Mouse (Mus musculus): Measurements from ENCODE around the gene Gm12794. TPM values are rescaled to one million over a fixed set of nuclear protein-coding genes. Genes with fewer than 3 reads are reported as not detected.
"Not testable (repeated sequence)": the region's sequence is repeated elsewhere in the genome, so short reads cannot be mapped to it uniquely, and the experiment has no call there.

The Gm12794 gene
- polyA plus RNA-seq (2011; ENCODE audit: insufficient read length, low read depth, missing spikeins) = not detected in 2 replicates

- H3K27ac ChIP-seq (ENCODE audit: insufficient read depth, low read length); H3K4me3 ChIP-seq (ENCODE audit: insufficient read depth, low read length); H3K4me1 ChIP-seq (ENCODE audit: control insufficient read depth, insufficient read depth, low read length): not testable (repeated sequence)
These were observed at the start of gene Gm12794 for GRCm38 (mm10) chr4:101940107-101940506. Gm12794 (plus strand) TSS chr4:101940407.

DNA sequence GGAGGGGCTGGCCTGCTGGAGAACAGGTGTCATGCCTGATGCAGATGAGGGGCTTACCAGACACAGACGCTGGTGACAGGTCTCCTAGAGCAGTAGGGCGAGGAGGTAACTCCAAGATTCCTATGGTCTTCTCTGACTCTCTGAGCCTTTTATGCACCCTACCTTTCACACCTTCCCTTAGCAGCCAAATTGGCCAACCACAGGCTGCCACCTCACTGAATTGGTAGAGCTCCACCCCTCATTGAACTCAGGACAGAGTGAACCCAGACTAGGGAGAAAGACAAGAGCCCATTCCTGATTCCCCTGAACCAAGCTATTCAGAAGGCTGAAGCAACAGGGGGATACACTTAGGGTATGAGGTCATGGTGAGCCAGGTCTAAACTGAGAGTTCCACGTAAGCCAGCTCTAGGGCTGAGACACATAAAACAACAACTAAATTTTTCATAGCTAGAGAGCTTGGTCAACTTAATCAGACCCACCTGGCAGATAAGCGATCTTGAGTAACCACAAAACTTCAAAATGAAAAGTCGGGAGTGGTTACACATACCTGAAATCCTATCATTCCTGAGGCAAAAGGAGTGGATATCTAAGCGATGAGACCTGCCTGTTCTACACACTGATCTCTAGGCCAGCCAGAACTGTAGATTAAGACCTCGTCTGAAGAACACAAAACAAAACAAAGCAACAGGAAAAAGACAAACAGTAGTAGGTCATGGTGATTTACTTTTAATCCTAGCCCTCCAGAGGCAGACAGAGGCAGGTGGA is 46.4 kb upstream of the Gm12794 start, which contains the start of gene C130073F10Rik:
Gene C130073F10Rik (minus strand): TSS at position 134 of the 765 bp plus-strand sequence.
- H3K4me1 ChIP-seq (ENCODE audit: control insufficient read depth, insufficient read depth, low read length) = no peaks in the 10 kb centered on the region
- H3K4me3 ChIP-seq (ENCODE audit: insufficient read depth, low read length) = no peak within 1 kb of the TSS
- TF ChIP-seq POLR2A (IDR thresholded peaks at IDR 0.05; ENCODE audit: low read depth, low read length) (no peak), CTCF (IDR thresholded peaks at IDR 0.05; ENCODE audit: borderline replicate concordance, insufficient read depth, low read length) (no peak)
- H3K27ac ChIP-seq (ENCODE audit: insufficient read depth, low read length) = no peak within 1 kb of the TSS

DNA sequence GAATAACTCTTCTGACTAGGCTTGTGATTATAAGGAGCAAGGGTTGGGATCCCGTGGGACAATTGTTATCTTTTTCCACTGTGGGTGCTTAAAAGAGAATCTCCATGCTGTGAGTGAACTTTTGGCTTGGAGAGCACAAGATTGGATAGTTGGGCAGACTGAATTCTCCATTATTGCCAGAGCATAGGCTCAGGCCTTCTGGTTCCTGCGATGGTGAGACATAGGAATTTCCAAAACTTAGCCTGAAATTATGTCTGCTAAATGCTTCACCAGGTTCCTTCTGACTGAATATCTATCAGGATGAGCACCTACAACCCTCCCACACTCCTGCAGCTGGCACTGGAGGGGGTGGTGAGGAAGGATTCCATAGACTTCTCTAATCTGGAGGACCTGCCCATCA is 31.4 kb upstream of the Gm12794 start, which contains the start of gene Gm12800:
Gene Gm12800 (plus strand): TSS at position 301 of the 400 bp plus-strand sequence.
- H3K4me1 ChIP-seq (ENCODE audit: control insufficient read depth, insufficient read depth, low read length); H3K27ac ChIP-seq (ENCODE audit: insufficient read depth, low read length); H3K4me3 ChIP-seq (ENCODE audit: insufficient read depth, low read length): not testable (repeated sequence)

DNA sequence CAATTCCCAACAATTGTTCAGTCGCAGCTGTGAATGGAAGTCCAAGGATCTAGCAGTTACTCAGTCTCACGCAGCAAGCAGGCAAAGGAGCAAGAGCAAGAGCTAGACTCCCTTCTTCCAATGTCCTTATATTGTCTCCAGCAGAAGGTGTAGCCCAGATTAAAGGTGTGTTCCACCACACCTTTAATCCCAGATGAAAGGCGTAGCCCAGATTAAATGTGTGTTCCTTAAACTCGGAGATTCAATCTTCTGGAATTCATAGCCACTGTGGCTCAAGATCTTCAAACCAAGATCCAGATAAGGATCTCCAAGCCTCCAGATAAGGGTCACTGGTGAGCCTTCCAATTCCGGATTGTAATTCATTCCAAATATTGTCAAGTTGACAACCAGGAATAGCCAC is 40.7 kb downstream of the Gm12794 start, which contains the start of gene Gm12790:
Gene Gm12790 (minus strand): TSS at position 101 of the 400 bp plus-strand sequence.
- not testable (repeated sequence) for H3K4me1 ChIP-seq (ENCODE audit: control insufficient read depth, insufficient read depth, low read length); H3K27ac ChIP-seq (ENCODE audit: insufficient read depth, low read length); H3K4me3 ChIP-seq (ENCODE audit: insufficient read depth, low read length)

- TF ChIP-seq CTCF (IDR thresholded peaks at IDR 0.05; ENCODE audit: borderline replicate concordance, insufficient read depth, low read length) = no peak
- TF ChIP-seq POLR2A (IDR thresholded peaks at IDR 0.05; ENCODE audit: low read depth, low read length) = no peak
- no peak overlapping the region for H3K4me3 ChIP-seq (ENCODE audit: insufficient read depth, low read length)
- H3K27ac ChIP-seq (ENCODE audit: insufficient read depth, low read length) = no peak overlapping the region
- H3K4me1 ChIP-seq (ENCODE audit: control insufficient read depth, insufficient read depth, low read length) = no peaks in the 10 kb centered on the region
These were observed 45.5 kb downstream of the Gm12794 start for GRCm38 (mm10) chr4:101985678-101986077.

GRCm38 (mm10) chr4:101986326-101986725 is 46.1 kb downstream of the Gm12794 start, which contains the start of gene Gm12789:
Gm12789 (plus strand) TSS chr4:101986626.
- not testable (repeated sequence) for H3K4me3 ChIP-seq (ENCODE audit: insufficient read depth, low read length); H3K4me1 ChIP-seq (ENCODE audit: control insufficient read depth, insufficient read depth, low read length); H3K27ac ChIP-seq (ENCODE audit: insufficient read depth, low read length)

Other genes starting within 250 kb of the Gm12794 start
- gene Lepr, start 223.0 kb upstream of the Gm12794 start, polyA plus RNA-seq (2011; ENCODE audit: insufficient read length, low read depth, missing spikeins) = 2.9 and 3.1 TPM in 2 replicates
- not detected in 2 replicates for gene B020004J07Rik, start 96.4 kb upstream of the Gm12794 start, polyA plus RNA-seq (2011; ENCODE audit: insufficient read length, low read depth, missing spikeins)
- not detected in 2 replicates for gene C130073F10Rik, start 46.6 kb upstream of the Gm12794 start, polyA plus RNA-seq (2011; ENCODE audit: insufficient read length, low read depth, missing spikeins)
- not detected in 2 replicates for gene Gm12800, start 31.3 kb upstream of the Gm12794 start, polyA plus RNA-seq (2011; ENCODE audit: insufficient read length, low read depth, missing spikeins)
- not detected in 2 replicates for gene Gm12790, start 40.6 kb downstream of the Gm12794 start, polyA plus RNA-seq (2011; ENCODE audit: insufficient read length, low read depth, missing spikeins)
- gene Gm12789, start 46.2 kb downstream of the Gm12794 start, polyA plus RNA-seq (2011; ENCODE audit: insufficient read length, low read depth, missing spikeins) = not detected in 2 replicates
- gene Pde4b, start 147.1 kb downstream of the Gm12794 start, polyA plus RNA-seq (2011; ENCODE audit: insufficient read length, low read depth, missing spikeins) = 14.2 and 19.0 TPM in 2 replicates

All from embryonic fibroblast, embryonic 13.5 days (primary cell).